Mouse (Mus musculus) midbrain, embryonic 14.5 days (tissue): ENCODE results near the gene Chrdl2. TPM values are rescaled to one million over a fixed set of nuclear protein-coding genes. Genes with fewer than 3 reads are reported as not detected.

ENCODE experiments used
- ATAC-seq: fragments of 200-750 bp; cut with Nextera tagmentation; 2 replicates; pipeline ENCODE4 v1.8.0; 2017; ENCODE audit warnings: moderate number of reproducible peaks, moderate library complexity; ENCODE audit not compliant: low FRiP score, low TSS enrichment
- DNase-seq: peaks from one replicate; pipeline ENCODE4 v3.0.0-alpha.2; 2015
- H3K27ac ChIP-seq: fragments of 300-500 bp; sonication (generic); replicated peaks from 2 replicates; pipeline ENCODE4 v1.5.1; 2014; ENCODE audit warnings: mild to moderate bottlenecking, low read depth, low read length, moderate library complexity
- H3K27me3 ChIP-seq: fragments of 300-500 bp; sonication (generic); 2 replicates; pipeline ENCODE4 v1.6.1; 2014; ENCODE audit warnings: low read length, control low read depth, mixed read lengths; ENCODE audit not compliant: control insufficient read depth, insufficient read depth
- H3K36me3 ChIP-seq: fragments of 300-500 bp; sonication (generic); 2 replicates; pipeline ENCODE4 v1.6.1; 2014; ENCODE audit warnings: low read length, control low read depth; ENCODE audit not compliant: control insufficient read depth, insufficient read depth
- H3K4me1 ChIP-seq: fragments of 300-500 bp; sonication (generic); 2 replicates; pipeline ENCODE4 v1.6.1; 2014; ENCODE audit warnings: mild to moderate bottlenecking, antibody characterized with exemption, low read length, control low read depth; ENCODE audit not compliant: control insufficient read depth, insufficient read depth
- H3K4me2 ChIP-seq: fragments of 300-500 bp; sonication (generic); 2 replicates; pipeline ENCODE4 v1.6.1; 2014; ENCODE audit warnings: mild to moderate bottlenecking, low read length, moderate library complexity
- H3K4me3 ChIP-seq: fragments of 300-500 bp; sonication (generic); replicated peaks from 2 replicates; pipeline ENCODE4 v1.5.1; 2014; ENCODE audit warnings: low read depth, low read length
- H3K9ac ChIP-seq: fragments of 300-500 bp; sonication (generic); replicated peaks from 2 replicates; pipeline ENCODE4 v1.6.1; 2014; ENCODE audit warnings: mild to moderate bottlenecking, low read length, moderate library complexity
- H3K9me3 ChIP-seq: fragments of 300-500 bp; sonication (generic); 2 replicates; pipeline ENCODE4 v1.6.1; 2016; ENCODE audit warnings: low read length, control low read depth, mixed read lengths; ENCODE audit not compliant: control insufficient read depth
- WGBS: fragments of 180-500 bp; shearing (Covaris S2); extraction: QIAGEN DNeasy Blood & Tissue Kit; methylation state at CpG from one replicate; pipeline ENCODE4 v1.1.7; 2014; 5-methylcytosine and 5-hydroxymethylcytosine counted together
- polyA plus RNA-seq: library from polyadenylated mRNA; unstranded; fragments of >200 nt; fragmentation: Nextera tagmentation; extraction: Ambion mirVana; gene quantifications from 2 replicates; pipeline ENCODE4 v1.2.1, GENCODE M21; 2014

Chrdl2 gene
- polyA plus RNA-seq, 1 experiment from 2014 or later: not detected

DNA sequence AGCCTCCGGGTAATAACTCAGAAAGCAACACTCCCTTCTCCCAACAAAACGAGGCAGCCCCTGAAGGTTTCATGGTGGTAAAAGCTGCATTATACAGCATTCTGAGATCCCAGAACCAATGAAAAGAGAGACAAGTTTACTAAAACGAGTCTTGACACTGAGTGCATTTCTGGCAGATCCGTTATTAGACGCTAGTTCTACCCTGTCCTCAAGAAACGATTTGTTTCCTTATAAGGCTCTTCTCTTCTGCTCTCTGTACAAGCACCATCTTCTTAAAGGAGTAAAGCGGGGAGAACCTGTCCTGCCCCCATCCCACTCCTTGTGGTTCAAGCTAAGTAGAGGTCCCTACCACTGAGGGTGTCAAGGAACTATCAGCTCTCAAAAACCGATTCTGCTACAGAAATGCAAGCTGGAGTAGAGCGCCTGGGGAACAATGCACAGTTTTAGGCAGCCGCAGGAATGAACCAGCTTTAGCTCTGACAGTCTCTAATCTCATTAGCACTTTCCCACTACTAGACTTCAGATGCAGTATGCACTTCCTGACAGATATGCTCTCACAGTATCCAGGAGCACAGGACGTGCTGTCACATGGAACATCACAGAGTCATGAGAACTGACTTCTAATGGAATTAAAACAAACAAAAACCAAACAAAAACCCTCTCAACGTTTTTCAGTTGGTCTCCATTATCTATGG is 74.3 kb downstream of the Chrdl2 start:
- H3K4me1 ChIP-seq: no peaks in the 10 kb centered on the region
- H3K4me3 ChIP-seq: no peak overlapping the region
- WGBS: 60% methylated on average over 12 of the region's 12 CpGs
- no peaks in the 10 kb centered on the region for H3K27me3 ChIP-seq
- H3K4me2 ChIP-seq: no peak overlapping the region
- ATAC-seq: no peak
- no peak overlapping the region for H3K9ac ChIP-seq
- H3K9me3 ChIP-seq: no peaks in the 10 kb centered on the region
- no peak overlapping the region for H3K27ac ChIP-seq
- H3K36me3 ChIP-seq: peaks cover 42% of the 10 kb centered on the region
- DNase-seq: peak; percentile 35

DNA sequence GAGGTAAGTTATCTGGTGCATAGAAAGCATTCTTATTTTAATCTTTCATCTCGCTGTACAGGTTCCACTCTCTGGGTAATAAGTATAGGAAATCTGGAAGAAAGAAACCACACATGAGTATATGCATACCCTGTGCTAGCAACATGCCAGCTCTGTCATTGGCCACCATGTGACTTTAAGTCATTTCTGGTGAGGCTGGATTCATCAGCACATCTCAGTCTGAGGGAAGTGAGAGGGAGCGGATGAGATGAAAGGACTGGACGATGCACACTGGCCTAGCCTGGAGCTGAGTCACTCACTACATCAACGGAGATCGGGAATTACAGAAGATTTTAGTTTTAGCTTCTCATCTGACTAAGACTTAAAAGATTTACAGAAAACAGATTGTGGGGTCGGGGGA is 76.9 kb downstream of the Chrdl2 start:
- Histone ChIP-seq H3K36me3 (peaks cover 56% of the 10 kb centered on the region), H3K9ac (no peak overlapping the region), H3K4me3 (no peak overlapping the region), H3K4me1 (no peaks in the 10 kb centered on the region), H3K27ac (no peak overlapping the region), H3K9me3 (no peaks in the 10 kb centered on the region), H3K4me2 (no peak overlapping the region), H3K27me3 (no peaks in the 10 kb centered on the region)
- no peak for ATAC-seq
- 96% methylated on average over 6 of the region's 6 CpGs for WGBS
- DNase-seq: no peak

DNA sequence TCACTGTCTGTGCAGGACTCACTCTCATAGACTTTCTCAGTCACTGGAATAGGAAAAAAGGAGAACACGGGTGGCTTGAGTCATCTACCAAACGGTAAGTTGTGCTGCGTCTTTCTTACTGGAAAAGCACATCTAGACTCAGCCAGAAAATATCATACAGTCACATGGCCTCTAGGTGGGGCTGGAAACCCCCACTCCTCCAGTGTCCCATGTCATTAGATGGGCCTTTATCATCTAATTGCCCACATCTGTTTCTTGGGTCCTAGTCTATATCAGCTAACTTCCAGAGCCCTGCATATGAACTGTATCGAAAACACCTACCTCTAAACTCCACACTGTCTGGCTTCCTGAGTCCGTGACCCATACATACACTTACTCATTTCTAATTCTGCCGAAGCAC is 77.8 kb downstream of the Chrdl2 start:
- 87% methylated on average over 6 of the region's 6 CpGs for WGBS
- peaks cover 59% of the 10 kb centered on the region for H3K36me3 ChIP-seq

More for the DNA sequence above, 77.8 kb downstream of the Chrdl2 start:
- H3K9me3 ChIP-seq: no peaks in the 10 kb centered on the region
- H3K27me3 ChIP-seq: no peaks in the 10 kb centered on the region
- DNase-seq (no peak), ATAC-seq (no peak)
- H3K9ac ChIP-seq: no peak overlapping the region
- no peak overlapping the region for H3K4me2 ChIP-seq
- no peak overlapping the region for H3K4me3 ChIP-seq
- H3K4me1 ChIP-seq: no peaks in the 10 kb centered on the region
- no peak overlapping the region for H3K27ac ChIP-seq

Other genes starting within 250 kb of the Chrdl2 start
- gene Olfr521, start 242.7 kb upstream of the Chrdl2 start, polyA plus RNA-seq: not detected in 2 replicates
- 1.7 and 1.8 TPM in 2 replicates for gene Neu3, start 177.8 kb upstream of the Chrdl2 start, polyA plus RNA-seq
- 1.0 and 1.2 TPM in 2 replicates for gene Xrra1, start 147.1 kb upstream of the Chrdl2 start, polyA plus RNA-seq
- 285 and 286 TPM in 2 replicates for gene Spcs2, start 142.7 kb upstream of the Chrdl2 start, polyA plus RNA-seq
- gene Rnf169, start 25.7 kb upstream of the Chrdl2 start, polyA plus RNA-seq: 6.4 and 6.7 TPM in 2 replicates
- 44.3 and 47.5 TPM in 2 replicates for gene Pold3, start 115.4 kb downstream of the Chrdl2 start, polyA plus RNA-seq
- 20.1 and 21.8 TPM in 2 replicates for gene Lipt2, start 153.1 kb downstream of the Chrdl2 start, polyA plus RNA-seq
- 0.58 and 0.89 TPM in 2 replicates for gene Kcne3, start 170.3 kb downstream of the Chrdl2 start, polyA plus RNA-seq
- 30.3 and 38.3 TPM in 2 replicates for gene Pgm2l1, start 221.2 kb downstream of the Chrdl2 start, polyA plus RNA-seq